Mouse (Mus musculus): ENCODE results near the gene Emb.

DNA sequence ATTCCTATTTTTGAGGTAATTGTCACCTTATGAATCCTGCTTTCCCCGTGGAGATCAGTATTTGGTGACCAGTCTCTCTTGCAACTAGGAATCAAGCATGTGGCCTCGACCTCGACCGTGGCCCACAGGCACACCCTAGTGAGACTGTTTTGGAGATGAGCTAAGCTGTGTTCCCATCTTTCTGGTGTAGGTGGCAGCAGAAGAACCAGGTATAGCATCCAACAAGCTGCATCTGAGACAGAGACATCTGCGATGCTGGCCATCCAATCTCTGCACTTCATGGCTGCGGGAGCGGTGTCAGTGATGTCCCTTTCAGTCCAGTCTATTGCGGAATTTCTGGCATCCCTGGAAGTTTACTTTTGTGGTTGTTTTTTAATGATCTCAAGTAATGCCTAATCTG, 2.3 kb upstream of the Emb start:
- no peak for TF ChIP-seq CTCF (IDR thresholded peaks at IDR 0.05; ENCODE audit: extremely low read depth, insufficient read length, insufficient replicate concordance, low read depth, low read length)
- TF ChIP-seq POLR2A (IDR thresholded peaks at IDR 0.05; ENCODE audit: low read depth, low read length) = no peak

All from small intestine, adult 2 months (tissue).